Mouse (Mus musculus): ENCODE data around the gene Upf2. TPM values are rescaled to one million over a fixed set of nuclear protein-coding genes. Genes with fewer than 3 reads are reported as not detected.
A peak's percentile ranks its signal among the peaks of the same experiment; 100 is the strongest.

Gene Upf2
- polyA plus RNA-seq, 1 experiment = 11.0 TPM

- no peak overlapping the region for H3K27ac ChIP-seq (ENCODE audit: control insufficient read depth, insufficient read depth, low read depth, low read length)
- TF ChIP-seq CTCF (IDR thresholded peaks at IDR 0.05; ENCODE audit: control insufficient read depth, insufficient read depth, insufficient replicate concordance, low read depth, low read length) = no peak
- TF ChIP-seq POLR2A (IDR thresholded peaks at IDR 0.05; ENCODE audit: control insufficient read depth, low read depth, low read length) = no peak
- peaks cover 11% of the 10 kb centered on the region for H3K4me1 ChIP-seq (ENCODE audit: control insufficient read depth, insufficient read depth, low read length)
- H3K36me3 ChIP-seq (ENCODE audit: control insufficient read depth, insufficient read depth, low read length) = no peaks in the 10 kb centered on the region
- H3K4me3 ChIP-seq (ENCODE audit: control insufficient read depth, low read depth, low read length) = no peak overlapping the region
- H3K27me3 ChIP-seq (ENCODE audit: control insufficient read depth, insufficient read depth, low read length) = no peaks in the 10 kb centered on the region
Measured at GRCm38 (mm10) chr2:6070925-6071324, 119.7 kb downstream of the Upf2 start.

GRCm38 (mm10) chr2:6071598-6072440, 120.5 kb downstream of the Upf2 start:
- Histone ChIP-seq H3K27ac (ENCODE audit: control insufficient read depth, insufficient read depth, low read depth, low read length) (no peak overlapping the region), H3K27me3 (ENCODE audit: control insufficient read depth, insufficient read depth, low read length) (no peaks in the 10 kb centered on the region), H3K4me3 (ENCODE audit: control insufficient read depth, low read depth, low read length) (no peak overlapping the region), H3K4me1 (ENCODE audit: control insufficient read depth, insufficient read depth, low read length) (peaks cover 12% of the 10 kb centered on the region), H3K36me3 (ENCODE audit: control insufficient read depth, insufficient read depth, low read length) (no peaks in the 10 kb centered on the region)
- TF ChIP-seq POLR2A (IDR thresholded peaks at IDR 0.05; ENCODE audit: control insufficient read depth, low read depth, low read length) (no peak), CTCF (IDR thresholded peaks at IDR 0.05; ENCODE audit: control insufficient read depth, insufficient read depth, insufficient replicate concordance, low read depth, low read length) (no peak)

- Histone ChIP-seq H3K27ac (ENCODE audit: control insufficient read depth, insufficient read depth, low read depth, low read length) (no peak overlapping the region), H3K4me3 (ENCODE audit: control insufficient read depth, low read depth, low read length) (no peak overlapping the region), H3K36me3 (ENCODE audit: control insufficient read depth, insufficient read depth, low read length) (no peaks in the 10 kb centered on the region), H3K27me3 (ENCODE audit: control insufficient read depth, insufficient read depth, low read length) (no peaks in the 10 kb centered on the region), H3K4me1 (ENCODE audit: control insufficient read depth, insufficient read depth, low read length) (peaks cover 12% of the 10 kb centered on the region)
- TF ChIP-seq POLR2A (IDR thresholded peaks at IDR 0.05; ENCODE audit: control insufficient read depth, low read depth, low read length) = no peak
- no peak for TF ChIP-seq CTCF (IDR thresholded peaks at IDR 0.05; ENCODE audit: control insufficient read depth, insufficient read depth, insufficient replicate concordance, low read depth, low read length)
Measured at GRCm38 (mm10) chr2:6072685-6073260, 121.5 kb downstream of the Upf2 start.

- peak overlapping the region; percentile 56 for H3K27ac ChIP-seq (ENCODE audit: control insufficient read depth, insufficient read depth, low read depth, low read length)
- TF ChIP-seq CTCF (IDR thresholded peaks at IDR 0.05; ENCODE audit: control insufficient read depth, insufficient read depth, insufficient replicate concordance, low read depth, low read length) (no peak), POLR2A (IDR thresholded peaks at IDR 0.05; ENCODE audit: control insufficient read depth, low read depth, low read length) (no peak)
- no peaks in the 10 kb centered on the region for H3K36me3 ChIP-seq (ENCODE audit: control insufficient read depth, insufficient read depth, low read length)
- no peaks in the 10 kb centered on the region for H3K27me3 ChIP-seq (ENCODE audit: control insufficient read depth, insufficient read depth, low read length)
- H3K4me1 ChIP-seq (ENCODE audit: control insufficient read depth, insufficient read depth, low read length) = peaks cover 12% of the 10 kb centered on the region
- H3K4me3 ChIP-seq (ENCODE audit: control insufficient read depth, low read depth, low read length) = no peak overlapping the region
Measured at GRCm38 (mm10) chr2:6074891-6075529, 123.7 kb downstream of the Upf2 start.

GRCm38 (mm10) chr2:6075530-6075896, 124.2 kb downstream of the Upf2 start:
- Histone ChIP-seq H3K27me3 (ENCODE audit: control insufficient read depth, insufficient read depth, low read length) (no peaks in the 10 kb centered on the region), H3K4me3 (ENCODE audit: control insufficient read depth, low read depth, low read length) (no peak overlapping the region), H3K36me3 (ENCODE audit: control insufficient read depth, insufficient read depth, low read length) (no peaks in the 10 kb centered on the region), H3K4me1 (ENCODE audit: control insufficient read depth, insufficient read depth, low read length) (peaks cover 12% of the 10 kb centered on the region), H3K27ac (ENCODE audit: control insufficient read depth, insufficient read depth, low read depth, low read length) (no peak overlapping the region; the same call in 1 of the 2 replicates)
- TF ChIP-seq CTCF (IDR thresholded peaks at IDR 0.05; ENCODE audit: control insufficient read depth, insufficient read depth, insufficient replicate concordance, low read depth, low read length) (no peak), POLR2A (IDR thresholded peaks at IDR 0.05; ENCODE audit: control insufficient read depth, low read depth, low read length) (no peak)

- no peak overlapping the region for H3K27ac ChIP-seq (ENCODE audit: control insufficient read depth, insufficient read depth, low read depth, low read length)
- TF ChIP-seq POLR2A (IDR thresholded peaks at IDR 0.05; ENCODE audit: control insufficient read depth, low read depth, low read length) (no peak), CTCF (IDR thresholded peaks at IDR 0.05; ENCODE audit: control insufficient read depth, insufficient read depth, insufficient replicate concordance, low read depth, low read length) (no peak)
- no peak overlapping the region for H3K4me3 ChIP-seq (ENCODE audit: control insufficient read depth, low read depth, low read length)
- no peaks in the 10 kb centered on the region for H3K27me3 ChIP-seq (ENCODE audit: control insufficient read depth, insufficient read depth, low read length)
- no peaks in the 10 kb centered on the region for H3K36me3 ChIP-seq (ENCODE audit: control insufficient read depth, insufficient read depth, low read length)
- H3K4me1 ChIP-seq (ENCODE audit: control insufficient read depth, insufficient read depth, low read length) = peaks cover 6% of the 10 kb centered on the region
Measured at GRCm38 (mm10) chr2:6080037-6080436, 128.8 kb downstream of the Upf2 start.

GRCm38 (mm10) chr2:6081108-6081507, 129.8 kb downstream of the Upf2 start:
- Histone ChIP-seq H3K4me1 (ENCODE audit: control insufficient read depth, insufficient read depth, low read length) (peaks cover 4% of the 10 kb centered on the region), H3K4me3 (ENCODE audit: control insufficient read depth, low read depth, low read length) (no peak overlapping the region), H3K36me3 (ENCODE audit: control insufficient read depth, insufficient read depth, low read length) (no peaks in the 10 kb centered on the region), H3K27ac (ENCODE audit: control insufficient read depth, insufficient read depth, low read depth, low read length) (no peak overlapping the region), H3K27me3 (ENCODE audit: control insufficient read depth, insufficient read depth, low read length) (no peaks in the 10 kb centered on the region)
- TF ChIP-seq CTCF (IDR thresholded peaks at IDR 0.05; ENCODE audit: control insufficient read depth, insufficient read depth, insufficient replicate concordance, low read depth, low read length) = no peak
- TF ChIP-seq POLR2A (IDR thresholded peaks at IDR 0.05; ENCODE audit: control insufficient read depth, low read depth, low read length) = no peak
